Mouse (Mus musculus): Measurements from ENCODE around the gene Gpcpd1. TPM values are rescaled to one million over a fixed set of nuclear protein-coding genes. Genes with fewer than 3 reads are reported as not detected.

Gene Gpcpd1
- total and polyA plus RNA-seq, 2 experiments from 2014 or later = 55.7 to 84.0 TPM

DNA sequence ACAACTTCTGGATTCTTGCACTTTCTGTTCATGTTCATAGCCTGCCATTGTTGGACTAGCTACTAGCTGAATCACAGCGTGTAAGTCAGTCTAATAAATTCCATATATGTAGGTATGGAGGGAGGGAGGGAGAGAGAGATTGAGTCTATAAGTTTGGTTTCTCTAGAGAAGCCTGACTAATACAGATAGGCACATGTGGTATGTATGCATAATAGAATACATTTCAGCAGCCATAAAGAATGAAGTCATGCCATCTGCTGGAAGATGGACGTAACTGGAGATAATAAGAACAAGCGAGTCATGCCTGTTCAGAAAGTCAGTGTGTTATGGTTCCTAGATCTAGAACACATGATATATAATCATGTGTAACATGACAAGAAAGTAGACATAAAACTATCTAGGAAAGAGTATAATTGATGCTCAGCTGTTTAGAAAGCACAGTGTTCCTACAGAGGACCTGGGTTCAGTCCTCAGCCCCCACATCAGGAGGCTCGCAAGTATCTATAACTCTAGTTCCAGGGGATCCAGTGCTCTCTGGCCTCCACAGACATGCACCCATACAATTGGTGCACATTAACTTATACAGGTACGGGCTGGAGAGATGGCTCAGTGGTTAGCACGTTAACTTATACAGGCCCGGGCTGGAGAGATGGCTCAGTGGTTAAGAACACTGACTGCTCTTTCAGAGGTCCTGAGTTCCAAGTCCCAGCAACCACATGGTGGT, 90.0 kb downstream of the Gpcpd1 start:
- H3K27me3 ChIP-seq (ENCODE audit: insufficient read depth, low read length) = no peaks in the 10 kb centered on the region
- peak; percentile 84 for ATAC-seq (ENCODE audit: low FRiP score)
- H3K9ac ChIP-seq (replicated peaks; ENCODE audit: low read length, poor library complexity, severe bottlenecking) = no peak overlapping the region
- H3K4me3 ChIP-seq (ENCODE audit: low read depth, low read length) = no peak overlapping the region
- H3K4me1 ChIP-seq (ENCODE audit: insufficient read depth, low read length) = no peaks in the 10 kb centered on the region
- peak; percentile 87 for TF ChIP-seq CTCF (IDR thresholded peaks at IDR 0.05)
- no peak overlapping the region for H3K4me2 ChIP-seq (ENCODE audit: low read depth, low read length, poor library complexity, severe bottlenecking)
- WGBS = 79% methylated on average over 7 of the region's 7 CpGs
- H3K27ac ChIP-seq (ENCODE audit: low read depth, low read length) = no peak overlapping the region
- H3K9me3 ChIP-seq (ENCODE audit: low read length) = no peaks in the 10 kb centered on the region
- peak; percentile 78 for DNase-seq (ENCODE audit: low spot score)
- no peaks in the 10 kb centered on the region for H3K36me3 ChIP-seq (ENCODE audit: insufficient read depth, low read length)

DNA sequence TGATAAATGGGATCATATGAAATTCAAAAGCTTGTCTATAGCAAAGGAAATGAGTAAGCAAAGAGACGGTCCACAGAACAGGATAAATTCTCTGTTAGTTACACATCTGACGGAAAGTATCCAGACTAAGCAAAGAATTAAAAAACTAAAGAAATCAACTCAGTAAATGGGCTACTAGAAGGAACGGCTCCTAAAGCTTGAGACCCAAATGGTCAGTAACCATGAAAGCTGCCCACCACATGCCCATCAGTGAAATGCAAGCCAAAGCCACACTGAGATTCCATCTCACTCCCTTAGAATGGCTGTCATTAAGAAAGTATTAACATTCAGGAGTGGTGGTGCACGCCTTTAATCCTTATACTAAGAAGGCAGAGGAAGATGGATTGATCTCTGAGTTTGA, 94.3 kb downstream of the Gpcpd1 start:
- DNase-seq (ENCODE audit: low spot score) (no peak), ATAC-seq (ENCODE audit: low FRiP score) (no peak)
- H3K36me3 ChIP-seq (ENCODE audit: insufficient read depth, low read length) = no peaks in the 10 kb centered on the region
- no peak overlapping the region for H3K9ac ChIP-seq (replicated peaks; ENCODE audit: low read length, poor library complexity, severe bottlenecking)
- WGBS = 85% methylated on average over 4 of the region's 4 CpGs
- no peak overlapping the region for H3K4me2 ChIP-seq (ENCODE audit: low read depth, low read length, poor library complexity, severe bottlenecking)
- H3K27ac ChIP-seq (ENCODE audit: low read depth, low read length) = no peak overlapping the region
- no peaks in the 10 kb centered on the region for H3K9me3 ChIP-seq (ENCODE audit: low read length)
- H3K4me3 ChIP-seq (ENCODE audit: low read depth, low read length) = no peak overlapping the region
- no peaks in the 10 kb centered on the region for H3K4me1 ChIP-seq (ENCODE audit: insufficient read depth, low read length)
- H3K27me3 ChIP-seq (ENCODE audit: insufficient read depth, low read length) = no peaks in the 10 kb centered on the region
- no peak for TF ChIP-seq CTCF (IDR thresholded peaks at IDR 0.05)

DNA sequence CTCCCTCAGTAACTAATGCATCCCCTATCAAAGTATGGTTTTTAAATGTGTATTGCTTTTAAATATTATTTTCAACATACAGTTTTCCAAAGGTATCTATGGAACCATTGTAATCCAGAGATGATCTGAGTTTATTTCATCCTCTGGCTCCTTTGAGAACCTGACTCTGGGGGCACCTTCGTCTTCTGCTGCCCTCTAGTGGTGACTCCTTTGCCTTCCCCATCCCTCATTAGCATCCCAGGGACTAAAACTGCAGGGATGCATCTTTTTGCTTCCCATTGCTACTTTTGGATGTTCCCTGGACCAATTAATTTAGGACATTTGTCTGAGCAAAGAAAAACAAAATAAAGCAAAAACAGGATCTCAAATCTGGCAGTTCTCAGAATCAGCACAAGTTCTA, 102.1 kb downstream of the Gpcpd1 start:
- no peaks in the 10 kb centered on the region for H3K27me3 ChIP-seq (ENCODE audit: insufficient read depth, low read length)
- TF ChIP-seq CTCF (IDR thresholded peaks at IDR 0.05) = peak; percentile 86
- no peak overlapping the region for H3K27ac ChIP-seq (ENCODE audit: low read depth, low read length)
- no peaks in the 10 kb centered on the region for H3K36me3 ChIP-seq (ENCODE audit: insufficient read depth, low read length)
- H3K4me2 ChIP-seq (ENCODE audit: low read depth, low read length, poor library complexity, severe bottlenecking) = no peak overlapping the region
- no peaks in the 10 kb centered on the region for H3K4me1 ChIP-seq (ENCODE audit: insufficient read depth, low read length)
- H3K4me3 ChIP-seq (ENCODE audit: low read depth, low read length) = no peak overlapping the region
- ATAC-seq (ENCODE audit: low FRiP score) (no peak), DNase-seq (ENCODE audit: low spot score) (peak; percentile 53)
- WGBS = 0% methylated on average over 1 of the region's 1 CpGs
- H3K9me3 ChIP-seq (ENCODE audit: low read length) = no peaks in the 10 kb centered on the region
- no peak overlapping the region for H3K9ac ChIP-seq (replicated peaks; ENCODE audit: low read length, poor library complexity, severe bottlenecking)

DNA sequence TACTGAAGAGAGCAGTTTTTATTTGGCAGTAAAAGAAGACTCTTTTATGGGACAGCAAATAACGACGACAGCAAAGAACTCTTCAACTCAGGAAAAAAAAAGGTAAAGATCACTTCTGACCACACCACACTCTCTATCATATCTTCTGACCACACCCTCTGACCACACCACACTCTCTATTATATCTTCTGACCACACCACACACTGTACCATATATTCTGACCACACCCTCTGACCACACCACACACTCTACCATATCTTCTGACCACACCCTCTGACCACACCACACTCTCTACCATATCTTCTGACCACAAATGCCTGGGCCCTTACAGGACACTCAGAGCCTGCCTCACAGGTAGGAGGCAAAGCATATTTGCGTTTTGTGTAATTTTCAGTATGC, 106.0 kb downstream of the Gpcpd1 start:
- DNase-seq (ENCODE audit: low spot score) (no peak), ATAC-seq (ENCODE audit: low FRiP score) (no peak)
- no peaks in the 10 kb centered on the region for H3K27me3 ChIP-seq (ENCODE audit: insufficient read depth, low read length)
- no peak overlapping the region for H3K9ac ChIP-seq (replicated peaks; ENCODE audit: low read length, poor library complexity, severe bottlenecking)
- H3K4me2 ChIP-seq (ENCODE audit: low read depth, low read length, poor library complexity, severe bottlenecking) = no peak overlapping the region
- no peak overlapping the region for H3K4me3 ChIP-seq (ENCODE audit: low read depth, low read length)
- H3K36me3 ChIP-seq (ENCODE audit: insufficient read depth, low read length) = no peaks in the 10 kb centered on the region
- H3K9me3 ChIP-seq (ENCODE audit: low read length) = peaks cover 3% of the 10 kb centered on the region; the same call in 1 of the 2 replicates
- no peak for TF ChIP-seq CTCF (IDR thresholded peaks at IDR 0.05)
- no peak overlapping the region for H3K27ac ChIP-seq (ENCODE audit: low read depth, low read length)
- no peaks in the 10 kb centered on the region for H3K4me1 ChIP-seq (ENCODE audit: insufficient read depth, low read length)
- WGBS = 88% methylated on average over 3 of the region's 3 CpGs

Other genes with a start within 250 kb of the Gpcpd1 start
- gene Prokr2, start 202.3 kb downstream of the Gpcpd1 start, total RNA-seq (2014; rRNA removed) = 23.8 and 24.9 TPM in 2 replicates
- gene Prokr2, start 202.3 kb downstream of the Gpcpd1 start, polyA plus RNA-seq (2015; fragmentation: Nextera tagmentation; extraction: Ambion mirVana) = 5.2 and 6.5 TPM in 2 replicates
- gene Shld1, start 99.2 kb upstream of the Gpcpd1 start, total RNA-seq (2014; rRNA removed) = 16.0 and 17.1 TPM in 2 replicates
- 15.7 and 17.1 TPM in 2 replicates for gene Shld1, start 99.2 kb upstream of the Gpcpd1 start, polyA plus RNA-seq (2015; fragmentation: Nextera tagmentation; extraction: Ambion mirVana)
- gene Chgb, start 193.5 kb upstream of the Gpcpd1 start, total RNA-seq (2014; rRNA removed) = 43.4 and 47.4 TPM in 2 replicates
- 132 and 142 TPM in 2 replicates for gene Chgb, start 193.5 kb upstream of the Gpcpd1 start, polyA plus RNA-seq (2015; fragmentation: Nextera tagmentation; extraction: Ambion mirVana)
- 11.5 and 12.0 TPM in 2 replicates for gene Trmt6, start 228.3 kb upstream of the Gpcpd1 start, total RNA-seq (2014; rRNA removed)
- 26.9 and 30.8 TPM in 2 replicates for gene Trmt6, start 228.3 kb upstream of the Gpcpd1 start, polyA plus RNA-seq (2015; fragmentation: Nextera tagmentation; extraction: Ambion mirVana)
- gene Mcm8, start 228.4 kb upstream of the Gpcpd1 start, total RNA-seq (2014; rRNA removed) = 2.4 and 3.3 TPM in 2 replicates
- 4.0 and 4.7 TPM in 2 replicates for gene Mcm8, start 228.4 kb upstream of the Gpcpd1 start, polyA plus RNA-seq (2015; fragmentation: Nextera tagmentation; extraction: Ambion mirVana)

Data from midbrain, postnatal 0 days (tissue).